Mouse (Mus musculus) lung, postnatal 25 days (tissue): Measurements from ENCODE around the gene Tedc1.

Source experiments
- DNase-seq: peaks from one replicate; pipeline ENCODE4 v3.0.0; 2022; ENCODE audit warnings: low spot score

The Tedc1 gene

DNA sequence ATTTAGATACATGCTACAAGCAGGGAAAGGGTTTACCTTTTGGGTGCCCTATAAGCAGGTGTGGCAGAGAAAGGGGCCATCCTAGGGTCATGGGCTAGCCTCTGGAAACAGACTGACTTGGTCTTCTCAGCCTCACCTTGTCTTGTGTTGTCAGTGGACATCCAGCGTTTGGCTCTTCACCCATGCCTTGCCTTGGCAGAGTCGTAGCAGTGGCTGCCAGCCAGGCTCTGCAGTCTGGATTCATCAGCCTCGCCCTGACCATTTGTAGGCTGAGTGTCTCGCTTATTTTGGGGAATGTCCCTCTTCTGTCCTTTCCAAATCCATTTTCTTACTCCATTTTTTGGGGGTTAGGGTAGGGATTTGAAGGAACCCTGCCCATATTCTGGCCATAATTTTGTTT lies 45.1 kb downstream of the Tedc1 start:
- DNase-seq: no peak

DNA sequence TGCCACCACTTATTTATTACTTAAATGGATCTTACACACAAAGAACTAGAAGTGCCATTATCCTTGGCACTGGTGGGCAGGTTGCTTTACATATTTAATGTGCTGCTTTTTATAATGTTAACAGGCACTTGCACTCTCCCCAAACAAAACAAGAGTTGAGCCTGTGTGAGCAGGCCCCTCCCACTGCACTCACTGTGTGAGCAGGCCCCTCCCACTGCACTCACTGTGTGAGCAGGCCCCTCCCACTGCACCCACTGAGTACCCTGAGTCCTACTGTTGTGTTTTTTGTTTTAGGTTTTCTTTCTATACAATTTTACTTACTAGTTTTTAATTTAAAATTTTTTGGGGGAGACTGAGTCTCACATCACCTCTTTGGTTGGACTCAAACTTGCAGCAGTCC lies 45.8 kb downstream of the Tedc1 start:
- no peak for DNase-seq

DNA sequence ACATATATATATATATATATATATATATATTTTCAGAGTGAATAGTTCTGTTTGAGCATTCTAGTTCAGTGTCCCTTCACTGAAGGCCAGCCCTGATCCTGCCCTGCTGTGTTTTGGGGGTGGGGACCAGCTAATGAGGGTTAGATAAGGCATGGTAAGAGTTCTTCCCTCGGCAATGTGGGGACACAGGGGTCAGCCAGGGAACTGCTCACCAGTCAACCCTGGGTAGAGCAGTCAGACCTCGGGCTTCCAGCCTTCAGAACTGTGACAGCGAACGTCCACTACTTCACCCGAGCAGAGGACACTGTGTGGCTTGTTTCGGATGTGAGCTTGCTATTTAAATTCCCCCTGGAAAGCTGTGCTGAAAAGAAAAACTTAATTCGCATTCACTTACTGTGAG lies 47.3 kb downstream of the Tedc1 start:
- no peak for DNase-seq

DNA sequence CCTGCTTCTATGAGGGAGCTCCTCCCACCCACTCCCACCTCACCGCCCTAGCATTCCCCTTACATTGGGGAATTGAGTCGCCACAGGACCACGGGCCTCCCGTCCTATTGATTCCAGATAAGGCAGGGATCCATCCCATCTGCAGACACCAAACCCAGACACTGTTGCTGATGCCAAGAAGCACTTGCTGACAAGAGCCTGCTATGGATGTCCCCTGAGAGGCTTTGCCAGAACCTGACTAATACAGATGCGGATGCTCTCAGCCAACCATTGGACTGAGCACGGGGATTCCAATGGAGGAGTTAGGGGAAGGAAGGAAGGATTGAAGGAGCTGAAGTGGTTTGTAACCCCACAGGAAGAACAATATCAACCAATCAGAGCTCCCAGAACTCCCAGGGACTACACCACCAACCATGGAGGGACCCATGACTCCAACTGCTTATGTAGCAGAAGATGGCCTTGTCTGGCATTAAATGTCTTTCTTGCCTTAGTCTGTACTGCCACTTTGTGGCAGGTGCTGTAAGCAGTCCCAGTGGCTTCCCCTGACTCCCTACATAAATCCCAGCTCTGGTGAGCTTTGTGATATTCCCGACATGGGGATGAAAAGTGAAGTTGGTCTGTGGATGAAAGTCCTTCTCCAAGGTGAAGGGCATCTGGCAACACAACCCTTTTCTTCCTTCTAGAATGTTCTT lies 49.2 kb downstream of the Tedc1 start:
- no peak for DNase-seq

DNA sequence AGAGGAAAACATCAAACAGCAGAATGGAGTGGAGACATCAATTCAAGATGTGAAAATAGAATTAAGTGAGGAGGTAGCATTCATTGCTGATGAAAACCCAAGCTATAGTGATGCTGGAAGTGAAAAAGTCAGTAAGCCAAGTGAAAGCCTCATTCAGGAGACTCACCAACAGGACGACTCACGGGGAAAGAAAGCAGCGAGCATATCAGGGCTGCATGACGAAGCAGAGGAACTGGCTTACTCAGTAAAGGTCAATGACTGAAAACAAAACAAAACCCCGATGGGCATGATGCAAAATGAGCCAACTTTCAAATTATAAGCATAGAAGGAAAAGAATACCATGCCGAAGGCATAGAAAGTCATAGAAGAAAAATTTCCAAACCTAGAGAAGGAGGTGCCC lies 51.5 kb downstream of the Tedc1 start:
- DNase-seq: no peak

DNA sequence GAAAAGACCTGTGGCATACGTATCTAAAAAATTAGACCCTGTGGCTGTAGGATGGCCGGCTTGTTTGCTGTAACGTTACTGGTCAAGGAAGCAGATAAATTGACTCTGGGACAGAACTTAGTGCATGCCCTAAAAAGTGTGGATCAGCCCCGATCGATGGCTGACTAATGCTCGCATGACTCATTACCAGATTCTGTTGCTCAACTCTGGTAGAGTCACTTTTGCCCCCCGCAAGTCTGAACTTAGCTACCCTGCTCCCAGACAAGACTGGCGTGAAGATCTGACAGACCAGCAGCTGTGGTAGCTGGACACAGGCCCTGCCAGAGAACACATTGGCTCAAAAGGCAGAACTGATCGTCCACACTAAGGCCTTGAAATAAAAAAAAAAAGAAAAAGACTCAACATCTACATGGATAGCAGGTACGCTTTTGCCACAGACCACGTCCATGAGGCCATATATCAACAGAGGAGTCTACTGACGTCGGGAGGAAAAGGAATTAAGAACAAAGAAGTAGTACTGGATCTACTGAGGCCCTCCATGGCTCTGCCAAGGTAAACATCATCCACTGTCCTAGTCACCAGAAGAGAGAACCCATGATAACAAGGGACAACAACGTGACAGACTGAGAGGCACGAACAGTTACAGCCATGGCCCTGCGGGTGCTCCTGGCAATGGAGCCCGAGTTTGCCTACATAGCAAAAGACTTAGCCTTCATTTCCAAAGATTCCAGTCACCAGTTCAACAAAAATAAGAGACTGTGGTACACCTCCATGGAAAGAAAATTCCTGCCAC lies 54.6 kb downstream of the Tedc1 start:
- DNase-seq: no peak

DNA sequence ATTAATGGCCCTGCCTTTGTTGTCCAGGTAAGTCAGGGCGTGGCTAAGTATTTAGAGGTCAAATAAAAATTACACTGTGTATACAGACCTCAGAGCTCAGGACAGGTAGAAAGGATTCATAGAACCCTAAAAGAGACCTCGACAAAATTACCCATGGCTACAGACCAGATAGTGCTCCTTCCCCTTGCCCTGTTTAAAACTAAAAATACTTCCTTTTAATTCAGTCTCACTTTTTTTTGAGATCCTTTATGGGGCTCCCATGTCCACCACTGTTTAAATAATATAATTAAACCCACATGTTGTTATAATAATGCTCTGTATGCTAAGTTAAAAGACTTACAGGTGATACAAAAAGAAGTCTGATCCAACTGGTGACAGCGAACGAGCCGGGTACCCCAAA lies 55.6 kb downstream of the Tedc1 start:
- DNase-seq: no peak

DNA sequence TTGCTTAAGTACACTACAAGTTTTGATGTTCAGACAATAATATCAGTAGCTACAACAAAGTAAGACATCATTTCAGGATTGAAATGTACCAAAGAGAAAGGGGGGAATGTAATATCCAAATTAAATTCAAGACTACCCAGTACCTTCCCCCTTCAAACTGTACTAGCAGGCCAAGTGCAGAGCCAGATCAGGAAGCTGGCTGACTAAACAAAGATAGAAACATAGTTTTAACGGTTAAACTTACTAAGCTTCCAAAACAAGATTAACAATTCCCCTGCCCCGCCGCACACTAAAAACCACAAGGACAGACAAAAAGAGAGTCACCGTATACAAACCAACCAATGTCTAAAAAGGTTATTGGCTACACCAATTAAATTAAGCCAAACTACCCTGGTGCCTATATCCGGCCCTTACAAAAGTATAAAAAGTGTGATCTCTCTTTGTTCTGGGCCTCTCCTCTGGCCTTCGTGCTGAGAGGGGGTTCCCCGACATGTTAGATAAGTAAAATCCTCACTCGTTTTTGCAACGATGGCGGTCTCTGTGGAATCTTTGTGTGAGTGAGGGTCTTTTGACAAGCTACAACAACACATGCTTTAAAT lies 56.2 kb downstream of the Tedc1 start:
- no peak for DNase-seq

DNA sequence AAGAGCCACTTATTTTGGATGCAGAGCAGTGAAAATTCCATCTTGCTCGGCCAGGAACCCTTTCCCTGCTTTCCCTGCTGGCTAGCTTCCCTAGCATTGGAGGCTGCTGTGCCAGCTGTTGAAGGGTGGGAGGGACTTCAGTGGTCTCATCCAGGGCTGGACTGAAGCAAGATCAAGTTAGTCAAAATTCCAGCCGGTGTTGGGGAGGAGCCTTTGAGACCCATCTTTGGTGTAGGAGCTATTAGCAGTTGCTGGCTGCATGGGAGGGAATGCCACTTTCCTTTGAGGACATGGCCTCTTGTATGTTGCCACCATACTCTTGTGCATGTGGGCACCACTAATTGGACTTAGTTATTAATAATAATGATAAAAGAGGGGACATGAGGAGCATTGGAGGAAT lies 57.0 kb downstream of the Tedc1 start:
- no peak for DNase-seq

DNA sequence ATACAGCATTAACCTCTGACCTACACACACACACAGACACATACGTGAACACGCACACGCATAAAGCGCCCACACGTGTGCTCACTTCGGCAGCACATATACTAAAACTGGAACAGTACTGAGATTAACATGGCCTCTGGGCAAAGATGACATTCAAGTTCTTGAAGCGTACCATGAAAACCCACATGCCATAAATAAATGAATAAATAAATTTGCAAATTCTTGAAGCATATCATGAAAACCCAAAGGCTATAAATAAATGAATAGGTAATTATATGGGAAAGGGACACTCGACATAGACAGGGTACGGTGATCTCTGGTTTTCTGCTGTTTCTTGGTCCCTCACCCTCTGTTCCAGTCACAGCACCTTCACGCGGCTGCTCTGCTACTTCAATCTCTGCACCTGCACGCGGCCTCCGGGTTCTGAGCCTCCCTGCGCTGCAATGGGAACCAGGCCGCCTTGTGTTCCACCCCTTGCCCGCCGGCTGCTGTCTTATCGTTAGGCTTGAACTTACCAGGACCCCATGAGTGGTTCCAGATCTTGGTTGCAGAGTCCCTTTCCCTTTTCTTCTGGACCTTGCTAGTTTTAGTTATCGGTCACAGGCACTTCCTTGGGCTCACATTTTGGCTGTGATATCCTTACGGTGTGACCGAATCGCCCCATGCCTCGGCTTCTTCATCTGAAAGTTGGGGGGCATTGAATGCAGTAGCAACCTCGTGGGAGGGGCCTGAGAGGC lies 58.0 kb downstream of the Tedc1 start:
- DNase-seq: no peak

DNA sequence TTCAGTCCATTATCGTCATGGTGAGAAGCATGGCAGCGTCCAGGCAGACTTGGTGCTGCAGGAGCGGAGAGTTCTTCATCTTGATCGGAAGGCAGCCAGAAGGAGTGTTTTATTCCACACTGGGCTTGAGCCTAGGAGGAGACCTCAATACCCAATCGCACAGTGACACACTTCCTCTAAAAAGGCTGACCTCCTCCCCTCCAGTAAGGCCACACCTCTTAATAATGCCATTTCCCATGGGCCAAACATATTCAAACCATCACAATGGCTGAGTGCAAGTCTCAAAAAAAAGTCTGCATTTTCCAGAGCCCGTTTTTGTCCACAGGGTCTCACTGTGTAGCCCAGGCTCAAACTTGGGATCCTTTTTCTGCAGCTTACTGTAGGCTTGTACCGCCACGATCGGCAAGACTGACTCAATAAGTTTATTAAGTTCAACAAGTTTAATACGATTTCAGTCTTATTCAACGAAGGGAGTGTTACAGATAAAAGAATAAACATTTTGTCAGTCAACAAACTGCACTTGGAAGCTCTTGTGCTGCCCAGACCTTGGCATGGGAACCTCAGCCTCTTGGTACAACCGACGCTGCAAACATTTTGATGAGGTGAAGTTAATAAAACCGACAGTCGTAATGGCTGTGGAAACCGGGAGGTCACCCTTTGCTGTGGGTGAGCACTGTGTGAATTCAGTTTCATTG lies 58.9 kb downstream of the Tedc1 start:
- no peak for DNase-seq
